Mouse (Mus musculus) adrenal gland, postnatal 25 days (tissue): ENCODE results near the gene Ckap2l. TPM values are rescaled to one million over a fixed set of nuclear protein-coding genes. Genes with fewer than 3 reads are reported as not detected.
A peak's percentile ranks its signal among the peaks of the same experiment; 100 is the strongest.

Source experiments
- DNase-seq: peaks from one replicate; pipeline ENCODE4 v3.0.0; 2021; ENCODE audit warnings: mixed read lengths
- total RNA-seq: library from RNA; stranded (reverse); gene quantifications from 2 replicates; pipeline ENCODE4 v1.2.3, GENCODE M21; 2021

Ckap2l gene
- total RNA-seq, 1 experiment from 2014 or later = 5.1 TPM

DNA sequence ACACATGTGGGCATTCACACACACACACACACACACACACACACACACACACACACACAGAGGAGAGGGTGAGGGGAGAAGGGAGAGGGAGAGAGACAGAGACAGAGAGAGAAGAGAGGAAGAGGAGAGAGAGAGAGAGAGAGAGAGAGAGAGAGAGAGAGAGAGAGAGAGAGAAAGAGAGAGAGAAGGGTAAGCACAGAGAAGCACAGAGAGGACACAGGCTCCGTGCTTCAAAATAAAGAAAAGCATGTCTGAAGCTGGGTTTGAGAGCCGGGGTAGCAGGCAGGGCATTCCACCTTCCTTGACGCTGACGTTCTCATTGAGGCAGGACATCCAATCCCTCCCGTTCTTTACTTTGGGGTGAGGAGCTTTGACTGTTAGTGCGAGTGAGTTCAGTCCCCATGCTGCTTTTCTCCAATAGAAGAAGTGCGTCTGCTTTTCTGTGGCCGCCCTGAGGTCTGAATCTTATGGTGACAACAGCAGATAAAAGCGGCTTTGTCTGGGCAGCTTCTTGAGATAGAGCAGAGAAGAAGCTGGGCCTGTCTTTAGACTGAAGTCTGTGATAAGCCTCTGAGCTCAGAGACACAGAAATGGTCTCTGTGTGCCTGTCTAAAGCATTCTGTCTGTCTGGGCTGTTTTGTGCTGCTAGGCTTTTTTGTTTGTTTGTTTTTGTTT lies 63.1 kb downstream of the Ckap2l start:
- DNase-seq = no peak

- no peak for DNase-seq
Observed at GRCm38 (mm10) chr2:129233218-129233617, 63.8 kb downstream of the Ckap2l start.

GRCm38 (mm10) chr2:129232484-129232883 lies 64.5 kb downstream of the Ckap2l start:
- peak; percentile 36 for DNase-seq

DNA sequence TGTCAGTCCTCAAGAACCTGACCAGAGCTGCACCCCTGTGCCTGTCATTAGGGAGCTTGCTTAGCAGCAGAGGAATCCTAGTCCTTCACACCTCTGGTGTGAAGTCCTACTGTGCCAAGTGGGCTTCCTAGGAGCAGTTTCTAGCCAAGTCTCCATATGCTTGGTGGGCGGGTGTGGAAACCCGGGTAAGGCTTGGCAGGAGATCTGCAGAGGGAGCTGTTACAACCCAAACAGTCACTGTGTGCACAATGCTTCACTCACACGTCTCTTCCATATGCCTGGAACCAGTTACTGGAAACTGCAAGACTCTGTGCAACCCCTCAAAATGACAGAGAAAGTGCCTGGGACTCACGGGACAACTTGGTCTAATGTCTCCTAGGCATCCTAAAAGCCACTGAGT lies 65.0 kb downstream of the Ckap2l start:
- DNase-seq = no peak

DNA sequence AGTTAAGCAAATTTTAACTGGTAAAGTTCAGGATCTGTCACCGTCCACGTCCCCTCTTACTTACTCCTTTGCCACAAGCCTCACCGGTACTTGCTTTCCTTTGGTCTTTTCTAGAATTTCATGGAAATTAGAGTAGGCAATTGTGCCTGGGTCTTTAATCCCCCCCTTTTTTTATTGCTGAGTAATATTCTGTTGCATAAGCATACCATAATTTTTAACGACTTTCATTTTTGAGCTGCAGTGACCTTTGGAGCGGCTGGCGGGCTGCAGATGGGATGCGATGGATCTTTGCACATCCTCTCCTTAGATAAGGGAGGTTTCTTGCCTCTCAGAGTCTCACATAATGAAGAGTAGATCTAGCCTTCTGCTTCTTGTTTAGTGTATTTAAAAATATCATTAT lies 67.7 kb downstream of the Ckap2l start:
- DNase-seq = no peak

DNA sequence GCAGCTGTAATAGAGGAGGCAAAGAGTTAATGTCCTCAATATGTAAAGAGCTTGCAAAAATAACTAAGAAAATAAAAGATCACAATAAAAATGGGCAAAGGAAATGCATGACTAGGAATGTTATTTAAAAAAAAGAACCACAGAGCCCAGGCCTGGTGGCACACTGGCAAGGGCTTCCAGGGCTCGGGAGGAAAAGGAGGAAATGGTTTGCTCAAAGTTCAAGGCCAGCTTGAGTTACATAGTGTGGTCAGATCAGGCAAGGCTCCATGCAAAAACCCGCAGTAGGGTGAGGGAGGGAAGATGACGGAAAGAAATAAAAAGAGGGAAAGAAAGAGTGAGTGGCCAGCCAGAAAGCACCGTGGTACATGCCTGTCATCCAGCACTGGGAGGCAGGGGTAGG lies 68.4 kb downstream of the Ckap2l start:
- DNase-seq = no peak

- no peak for DNase-seq
Observed at GRCm38 (mm10) chr2:129227709-129228108, 69.3 kb downstream of the Ckap2l start.

DNA sequence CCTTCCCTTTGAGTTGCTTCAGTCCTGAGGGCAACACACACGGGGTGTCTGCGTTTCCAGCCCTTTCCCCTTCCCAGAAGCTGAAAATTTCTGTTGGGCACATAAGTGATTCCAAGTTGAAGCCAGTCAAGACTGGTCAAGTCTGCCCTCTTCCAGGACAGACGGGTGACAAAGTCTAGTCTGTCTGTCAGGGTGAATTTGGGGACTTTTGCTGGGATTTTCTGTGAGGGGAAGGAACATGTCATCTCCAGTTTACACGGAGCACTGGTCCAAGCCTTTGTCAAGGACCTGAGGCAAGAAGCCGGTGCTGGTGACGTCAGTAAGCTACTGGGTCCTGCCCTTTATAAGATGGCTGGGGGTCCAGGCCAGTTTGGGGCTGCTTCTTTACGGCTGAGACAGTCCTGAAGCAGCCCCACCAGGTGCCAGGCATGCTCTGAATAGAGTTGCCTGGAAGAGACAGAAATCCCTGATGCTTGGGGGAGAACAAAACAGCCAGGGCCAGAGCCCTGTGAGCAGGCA lies 69.9 kb downstream of the Ckap2l start:
- no peak for DNase-seq

DNA sequence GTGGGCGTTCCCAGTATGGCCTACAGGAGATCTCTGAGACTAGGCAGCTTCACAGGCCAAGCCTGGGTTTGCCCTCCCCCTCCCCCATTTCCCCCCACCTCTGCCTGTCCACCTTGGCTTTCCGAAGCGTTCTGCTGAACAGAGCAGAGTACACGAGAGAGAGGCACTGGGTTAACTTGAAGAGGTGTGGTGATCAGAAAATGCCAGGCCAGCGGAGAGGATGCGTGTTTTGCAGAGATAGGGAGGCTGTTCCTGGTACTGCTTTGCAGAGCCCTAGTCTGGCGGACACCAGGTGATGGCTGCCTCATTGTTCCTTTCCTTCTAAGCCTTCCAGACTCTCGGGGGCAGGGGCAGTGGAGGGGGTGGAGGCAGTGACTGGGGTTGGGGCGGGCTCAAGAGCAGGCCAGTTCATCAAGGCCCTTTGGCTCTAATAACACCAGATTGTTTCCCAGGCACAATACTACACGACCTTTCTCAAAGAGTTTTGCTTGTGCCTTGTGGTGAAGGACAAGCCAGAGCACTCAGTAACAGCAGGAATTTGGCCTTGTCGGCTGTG lies 70.6 kb downstream of the Ckap2l start:
- no peak for DNase-seq

GRCm38 (mm10) chr2:129225251-129225819 lies 71.7 kb downstream of the Ckap2l start:
- DNase-seq = no peak

GRCm38 (mm10) chr2:129224178-129224577 lies 72.8 kb downstream of the Ckap2l start:
- no peak for DNase-seq

DNA sequence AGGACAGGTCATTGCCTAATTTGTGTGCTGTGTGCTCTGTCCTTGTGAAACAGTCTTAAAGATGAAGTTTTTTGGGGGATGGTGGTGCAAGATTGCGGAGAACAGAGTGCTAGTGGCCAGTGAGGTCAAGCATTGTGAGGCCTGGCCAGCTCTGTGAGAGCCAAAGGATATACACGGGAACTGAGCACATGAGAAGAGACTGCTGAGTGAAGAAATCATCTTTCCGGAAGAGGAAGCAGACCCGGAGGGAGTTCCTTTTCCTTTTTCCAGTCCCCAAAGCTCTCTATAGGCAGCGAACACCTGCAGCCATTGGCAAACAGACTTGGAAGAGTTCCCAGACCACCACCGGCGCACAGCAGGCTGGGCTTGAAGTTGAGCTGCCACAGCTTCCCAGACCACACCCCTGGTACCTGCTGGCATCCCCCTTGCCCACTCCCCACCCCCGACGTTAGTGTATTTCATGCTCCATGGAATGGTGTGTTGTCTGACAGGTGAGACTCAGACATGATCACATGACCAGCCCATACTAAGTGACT lies 75.8 kb downstream of the Ckap2l start:
- no peak for DNase-seq

DNA sequence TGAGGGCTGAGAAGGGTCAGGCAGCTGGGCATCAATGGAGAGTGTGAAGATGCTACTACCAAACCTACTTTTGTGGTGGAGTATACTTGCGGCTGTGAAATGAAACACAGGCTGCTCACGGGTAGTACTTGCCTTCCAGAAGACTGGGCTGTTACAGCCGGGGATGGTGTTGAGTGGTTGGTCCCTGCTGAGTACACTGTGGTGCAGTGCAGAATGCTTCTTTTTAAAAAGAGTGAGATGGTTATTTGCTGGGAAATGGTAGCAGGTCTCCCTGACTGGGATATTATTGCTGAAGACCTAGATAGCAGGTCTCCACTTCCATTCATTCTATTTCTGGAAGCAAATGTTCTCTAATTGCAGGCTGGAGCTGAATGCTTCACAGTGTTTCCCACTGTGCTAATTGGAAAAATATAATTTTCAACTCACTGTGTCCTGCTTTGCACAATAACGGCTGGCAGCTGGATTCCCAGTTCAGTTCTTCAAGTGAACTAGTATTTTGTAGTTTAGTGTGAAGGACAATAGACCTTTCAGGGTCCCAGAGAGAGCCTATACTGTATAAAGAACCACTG lies 78.4 kb downstream of the Ckap2l start:
- no peak for DNase-seq

Other genes with a start within 250 kb of the Ckap2l start
- 0.15 TPM in 1 of 2 replicates, not detected in the other for gene Vinac1, start 249.0 kb downstream of the Ckap2l start, total RNA-seq
- gene Ttl, start 231.3 kb downstream of the Ckap2l start, total RNA-seq = 8.9 and 12.4 TPM in 2 replicates
- 21.6 and 23.5 TPM in 2 replicates for gene Polr1b, start 196.2 kb downstream of the Ckap2l start, total RNA-seq
- 25.0 and 27.7 TPM in 2 replicates for gene Chchd5, start 167.5 kb downstream of the Ckap2l start, total RNA-seq
- gene Slc20a1, start 98.4 kb downstream of the Ckap2l start, total RNA-seq = 18.0 and 21.1 TPM in 2 replicates
- gene Il1a, start 12.8 kb upstream of the Ckap2l start, total RNA-seq = not detected in 2 replicates
- 0.71 TPM in 1 of 2 replicates, not detected in the other for gene Il1b, start 73.9 kb upstream of the Ckap2l start, total RNA-seq
- gene F830045P16Rik, start 239.4 kb upstream of the Ckap2l start, total RNA-seq = not detected in 2 replicates